9 mouse cellular contexts compared by ENCODE assay signal in the genomic region with DNA sequence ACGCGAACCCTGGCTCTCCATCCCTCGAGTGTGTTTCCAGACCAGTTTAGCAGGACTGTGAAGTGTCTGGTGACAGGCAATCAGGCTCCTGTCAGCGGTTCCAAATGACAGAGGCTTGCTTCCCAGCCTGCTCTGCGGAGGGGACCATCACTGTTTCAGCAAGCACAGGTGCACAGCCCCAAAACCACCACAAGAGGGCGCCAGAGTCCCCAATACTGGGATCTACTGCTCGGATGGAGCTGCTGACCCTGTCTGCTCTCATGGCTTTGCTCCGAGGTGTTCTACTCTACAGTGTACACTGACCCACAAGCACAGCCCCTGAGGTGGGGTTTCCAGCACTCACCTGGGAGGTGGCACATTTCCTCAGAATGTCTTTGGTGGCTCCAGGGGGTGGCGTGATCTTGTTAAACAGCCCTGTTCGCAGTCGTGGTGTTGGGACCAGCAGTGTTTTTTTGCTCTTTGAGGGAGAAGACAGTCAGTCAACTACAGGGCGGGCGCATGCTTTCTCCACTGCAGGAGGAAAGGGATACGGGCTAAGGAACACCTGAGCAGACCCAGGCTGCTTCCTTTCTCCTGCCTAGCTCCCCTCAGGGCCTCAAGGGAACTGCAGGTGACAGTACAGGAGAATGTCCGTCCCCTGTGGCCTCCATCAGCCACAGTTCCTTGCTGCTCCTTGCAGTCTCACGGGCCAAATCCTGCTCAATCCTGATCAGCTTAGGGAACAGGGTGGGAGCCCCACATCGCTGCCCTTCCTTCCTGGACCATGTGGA. TPM values are rescaled to one million over a fixed set of nuclear protein-coding genes. Genes with fewer than 3 reads are reported as not detected.
A peak's percentile ranks its signal among the peaks of the same experiment; 100 is the strongest.
DNase-seq lines count a peak whose midpoint lies in the region; ATAC-seq lines count a peak whose summit lies in the region.
"Had no signal": no experiment of that assay in that cellular context is flagged by ENCODE, and none has a peak within 500 bp of the region (broad histone marks: within the 10 kb centered on the region; RNA-seq: fewer than 3 reads in every experiment).

No protein-coding gene starts in this region.

- ATAC-seq in hindbrain, embryonic 11.5 days (ENCODE audit: low FRiP score) = 0 out of 2 replicates have a peak, but pooled peaks have one; percentile 26
- no peak for ATAC-seq in hindbrain, embryonic 12.5 days (ENCODE audit: low FRiP score)

- peaks cover 13% of the 10 kb centered on the region; the same call in 1 of the 2 replicates for H3K36me3 ChIP-seq in hindbrain, embryonic 11.5 days (ENCODE audit: control insufficient read depth, insufficient read depth, low read length)
- H3K36me3 ChIP-seq in hindbrain, embryonic 12.5 days = peaks cover 58% of the 10 kb centered on the region

- no peaks in the 10 kb centered on the region for H3K9me3 ChIP-seq in hindbrain, embryonic 11.5 days (ENCODE audit: control insufficient read depth, low read length)
- H3K9me3 ChIP-seq in hindbrain, embryonic 12.5 days (replicated peaks) = no peaks in the 10 kb centered on the region
- H3K9me3 ChIP-seq: neural tube, embryonic 12.5 days had no signal

- H3K27ac ChIP-seq in hindbrain, embryonic 11.5 days (ENCODE audit: low read depth, low read length) = no peak overlapping the region
- H3K27ac ChIP-seq in hindbrain, embryonic 12.5 days = no peak overlapping the region
- H3K27ac ChIP-seq: neural tube, embryonic 12.5 days had no signal

- H3K4me2 ChIP-seq in hindbrain, embryonic 11.5 days (replicated peaks; ENCODE audit: low read depth, low read length) = no peak overlapping the region
- no peak overlapping the region for H3K4me2 ChIP-seq in hindbrain, embryonic 12.5 days (replicated peaks)
- H3K4me2 ChIP-seq: neural tube, embryonic 12.5 days had no signal

- H3K27me3 ChIP-seq in hindbrain, embryonic 11.5 days (ENCODE audit: control insufficient read depth, insufficient read depth, low read length) = no peaks in the 10 kb centered on the region
- H3K27me3 ChIP-seq in hindbrain, embryonic 12.5 days = no peaks in the 10 kb centered on the region
- H3K27me3 ChIP-seq: neural tube, embryonic 12.5 days had no signal

- peaks cover 10% of the 10 kb centered on the region for H3K4me1 ChIP-seq in hindbrain, embryonic 11.5 days (replicated peaks; ENCODE audit: control insufficient read depth, insufficient read depth, low read length)
- H3K4me1 ChIP-seq in hindbrain, embryonic 12.5 days = peaks cover 20% of the 10 kb centered on the region

- peak; percentile 93 for DNase-seq in hindbrain, embryonic 11.5 days (ENCODE audit: low spot score)
- peak; percentile 61 for DNase-seq in cerebellum, adult 11 months
- DNase-seq in forelimb bud, embryonic 11.5 days (ENCODE audit: low read depth, low spot score) = peak; percentile 81
- DNase-seq in heart, postnatal 4 days = peak; percentile 92
- DNase-seq in layer of hippocampus, postnatal 14 days (ENCODE audit: low spot score in 2 of 2) = peak; percentile 75 to 78
- peak; percentile 85 for DNase-seq in mesoderm, embryonic 11.5 days (ENCODE audit: low read depth, low spot score)
- DNase-seq in spleen, postnatal 14 days (ENCODE audit: low spot score in 2 of 2) = peak; percentile 50 to 73

- no peak overlapping the region for H3K4me3 ChIP-seq in hindbrain, embryonic 11.5 days (ENCODE audit: low read depth, low read length)
- no peak overlapping the region for H3K4me3 ChIP-seq in hindbrain, embryonic 12.5 days
- H3K4me3 ChIP-seq: neural tube, embryonic 12.5 days had no signal

- no peak overlapping the region for H3K9ac ChIP-seq in hindbrain, embryonic 11.5 days (ENCODE audit: low read depth, low read length)
- H3K9ac ChIP-seq in hindbrain, embryonic 12.5 days = no peak overlapping the region
- H3K9ac ChIP-seq: neural tube, embryonic 12.5 days had no signal

- WGBS in hindbrain, embryonic 11.5 days = 49% methylated on average over 17 of the region's 17 CpGs
- WGBS in hindbrain, embryonic 12.5 days = 56% methylated on average over 17 of the region's 17 CpGs

RNA-seq across cellular contexts. Expression of a gene that starts 4.0 kb away (rescaled TPM):
- 53.5 and 56.1 TPM in 2 replicates for polyA plus RNA-seq in hindbrain, embryonic 11.5 days (2014; fragmentation: Nextera tagmentation; extraction: Ambion mirVana)
- 60.0 and 69.3 TPM in 2 replicates for polyA plus RNA-seq in hindbrain, embryonic 12.5 days (2016; fragmentation: Nextera tagmentation; extraction: Ambion mirVana)
- total RNA-seq in heart, postnatal 4 days (2021) = 10 to 100 TPM; 14.5 to 15.3 TPM
- 10 to 100 TPM; 35.6 to 35.9 TPM for total RNA-seq in layer of hippocampus, postnatal 14 days (2021)

RNA-seq across cellular contexts. Expression of a gene that starts 11.7 kb away (rescaled TPM):
- polyA plus RNA-seq in hindbrain, embryonic 11.5 days (2014; fragmentation: Nextera tagmentation; extraction: Ambion mirVana) = 6.8 and 8.0 TPM in 2 replicates
- 22.7 and 25.4 TPM in 2 replicates for polyA plus RNA-seq in hindbrain, embryonic 12.5 days (2016; fragmentation: Nextera tagmentation; extraction: Ambion mirVana)
- total RNA-seq in heart, postnatal 4 days (2021) = 1 to 10 TPM; 8.7 to 8.9 TPM
- 1 to 10 TPM in 1 of 2 experiments, under 1 TPM in 1; 0.95 to 1.6 TPM for total RNA-seq in layer of hippocampus, postnatal 14 days (2021)

RNA-seq across cellular contexts. Expression of a gene that starts 20.0 kb away (rescaled TPM):
- 2.1 and 2.3 TPM in 2 replicates for polyA plus RNA-seq in hindbrain, embryonic 11.5 days (2014; fragmentation: Nextera tagmentation; extraction: Ambion mirVana)
- 2.0 and 3.2 TPM in 2 replicates for polyA plus RNA-seq in hindbrain, embryonic 12.5 days (2016; fragmentation: Nextera tagmentation; extraction: Ambion mirVana)
- under 1 TPM; 0.43 to 0.50 TPM for total RNA-seq in heart, postnatal 4 days (2021)
- 1 to 10 TPM in 1 of 2 experiments, under 1 TPM in 1; 0.92 to 1.5 TPM for total RNA-seq in layer of hippocampus, postnatal 14 days (2021)

RNA-seq across cellular contexts. Expression of a gene that starts 23.5 kb away (rescaled TPM):
- polyA plus RNA-seq in hindbrain, embryonic 11.5 days (2014; fragmentation: Nextera tagmentation; extraction: Ambion mirVana) = 0.73 and 1.9 TPM in 2 replicates
- polyA plus RNA-seq in hindbrain, embryonic 12.5 days (2016; fragmentation: Nextera tagmentation; extraction: Ambion mirVana) = 1.8 and 2.2 TPM in 2 replicates
- total RNA-seq in heart, postnatal 4 days (2021) = under 1 TPM; 0.56 to 0.60 TPM
- total RNA-seq in layer of hippocampus, postnatal 14 days (2021) = not detected
